Mouse (Mus musculus) kidney, embryonic 14.5 days (tissue): Measurements from ENCODE around the gene B4galt1. TPM values are rescaled to one million over a fixed set of nuclear protein-coding genes. Genes with fewer than 3 reads are reported as not detected.
A peak's percentile ranks its signal among the peaks of the same experiment; 100 is the strongest.

Experiments
- ATAC-seq: fragments of 200-750 bp; cut with Nextera tagmentation; 2 replicates; pipeline ENCODE4 v1.8.0; 2017; ENCODE audit warnings: moderate number of reproducible peaks, mild to moderate bottlenecking, moderate TSS enrichment, moderate library complexity; ENCODE audit not compliant: low FRiP score, low TSS enrichment
- H3K27ac ChIP-seq: fragments of 300-500 bp; sonication (generic); 2 replicates; pipeline ENCODE4 v1.5.1; 2014; ENCODE audit warnings: low read depth, mild to moderate bottlenecking, low read length, moderate library complexity, mixed read lengths
- H3K27me3 ChIP-seq: fragments of 300-500 bp; sonication (generic); 2 replicates; pipeline ENCODE4 v1.6.1; 2014; ENCODE audit warnings: mild to moderate bottlenecking, low read length; ENCODE audit not compliant: control insufficient read depth, insufficient read depth
- H3K36me3 ChIP-seq: fragments of 300-500 bp; sonication (generic); 2 replicates; pipeline ENCODE4 v1.6.1; 2014; ENCODE audit warnings: low read length, mixed read lengths; ENCODE audit not compliant: control insufficient read depth, insufficient read depth
- H3K4me1 ChIP-seq: fragments of 300-500 bp; sonication (generic); 2 replicates; pipeline ENCODE4 v1.6.1; 2014; ENCODE audit warnings: low read length, mixed read lengths; ENCODE audit not compliant: control insufficient read depth, insufficient read depth
- H3K4me2 ChIP-seq: fragments of 300-500 bp; sonication (generic); replicated peaks from 2 replicates; pipeline ENCODE4 v1.6.1; 2014; ENCODE audit warnings: low read depth, mild to moderate bottlenecking, low read length
- H3K4me3 ChIP-seq: fragments of 300-500 bp; sonication (generic); 2 replicates; pipeline ENCODE4 v1.5.1; 2014; ENCODE audit warnings: mild to moderate bottlenecking, low read length
- H3K9ac ChIP-seq: fragments of 300-500 bp; sonication (generic); 2 replicates; pipeline ENCODE4 v1.6.1; 2014; ENCODE audit warnings: low read depth, mild to moderate bottlenecking, low read length, moderate library complexity
- H3K9me3 ChIP-seq: fragments of 300-500 bp; sonication (generic); 2 replicates; pipeline ENCODE4 v1.6.1; 2016; ENCODE audit warnings: low read length; ENCODE audit not compliant: control insufficient read depth
- WGBS: fragments of 180-500 bp; shearing (Covaris S2); extraction: QIAGEN DNeasy Blood & Tissue Kit; methylation state at CpG from one replicate; pipeline ENCODE4 v1.1.7; 2014; 5-methylcytosine and 5-hydroxymethylcytosine counted together
- polyA plus RNA-seq: library from polyadenylated mRNA; unstranded; fragments of >200 nt; fragmentation: Nextera tagmentation; extraction: Ambion mirVana; gene quantifications from 2 replicates; pipeline ENCODE4 v1.2.1, GENCODE M21; 2014

Gene B4galt1
- polyA plus RNA-seq, 1 experiment from 2014 or later, result 45.8 TPM

- no peaks in the 10 kb centered on the region for H3K4me1 ChIP-seq
- H3K9ac ChIP-seq, result no peak overlapping the region
- no peak overlapping the region for H3K27ac ChIP-seq
- H3K36me3 ChIP-seq, result no peaks in the 10 kb centered on the region
- no peaks in the 10 kb centered on the region for H3K9me3 ChIP-seq
- WGBS, result 93% methylated on average over 4 of the region's 4 CpGs
- no peaks in the 10 kb centered on the region for H3K27me3 ChIP-seq
- no peak for ATAC-seq
- no peak overlapping the region for H3K4me2 ChIP-seq
- H3K4me3 ChIP-seq, result no peak overlapping the region
Measured at GRCm38 (mm10) chr4:40791176-40791575, 62.6 kb downstream of the B4galt1 start.

GRCm38 (mm10) chr4:40786578-40786977, 67.2 kb downstream of the B4galt1 start:
- peaks cover 8% of the 10 kb centered on the region; the same call in 1 of the 2 replicates for H3K4me1 ChIP-seq
- no peak overlapping the region for H3K9ac ChIP-seq
- H3K27ac ChIP-seq, result no peak overlapping the region
- H3K4me2 ChIP-seq, result no peak overlapping the region
- H3K4me3 ChIP-seq, result no peak overlapping the region
- no peaks in the 10 kb centered on the region for H3K27me3 ChIP-seq
- no peaks in the 10 kb centered on the region for H3K9me3 ChIP-seq
- no peaks in the 10 kb centered on the region for H3K36me3 ChIP-seq
- no peak for ATAC-seq
- WGBS, result 89% methylated on average over 4 of the region's 4 CpGs

GRCm38 (mm10) chr4:40785620-40786166, 68.1 kb downstream of the B4galt1 start:
- Histone ChIP-seq H3K9ac (no peak overlapping the region), H3K27ac (no peak overlapping the region), H3K9me3 (no peaks in the 10 kb centered on the region), H3K4me1 (peaks cover 16% of the 10 kb centered on the region; the same call in 1 of the 2 replicates), H3K36me3 (no peaks in the 10 kb centered on the region), H3K4me3 (no peak overlapping the region), H3K4me2 (no peak overlapping the region), H3K27me3 (no peaks in the 10 kb centered on the region)
- 81% methylated on average over 9 of the region's 9 CpGs for WGBS
- ATAC-seq, result no peak

GRCm38 (mm10) chr4:40784556-40785169, 69.1 kb downstream of the B4galt1 start:
- no peak; the same call in 1 of the 2 replicates for ATAC-seq
- Histone ChIP-seq H3K27me3 (no peaks in the 10 kb centered on the region), H3K9me3 (no peaks in the 10 kb centered on the region), H3K4me2 (no peak overlapping the region), H3K36me3 (no peaks in the 10 kb centered on the region), H3K9ac (no peak overlapping the region), H3K27ac (no peak overlapping the region), H3K4me3 (no peak overlapping the region), H3K4me1 (peaks cover 16% of the 10 kb centered on the region; the same call in 1 of the 2 replicates)
- WGBS, result 75% methylated on average over 10 of the region's 10 CpGs

GRCm38 (mm10) chr4:40783049-40783448, 70.8 kb downstream of the B4galt1 start:
- Histone ChIP-seq H3K4me3 (no peak overlapping the region), H3K9me3 (no peaks in the 10 kb centered on the region), H3K27me3 (no peaks in the 10 kb centered on the region), H3K4me2 (no peak overlapping the region), H3K4me1 (peaks cover 19% of the 10 kb centered on the region; the same call in 1 of the 2 replicates), H3K36me3 (no peaks in the 10 kb centered on the region), H3K27ac (no peak overlapping the region), H3K9ac (no peak overlapping the region)
- WGBS, result 97% methylated on average over 4 of the region's 4 CpGs
- no peak for ATAC-seq

- Histone ChIP-seq H3K27ac (no peak overlapping the region), H3K4me3 (no peak overlapping the region), H3K4me2 (no peak overlapping the region), H3K9ac (no peak overlapping the region), H3K27me3 (no peaks in the 10 kb centered on the region), H3K4me1 (peaks cover 22% of the 10 kb centered on the region), H3K36me3 (no peaks in the 10 kb centered on the region), H3K9me3 (no peaks in the 10 kb centered on the region)
- ATAC-seq, result no peak
- WGBS, result 21% methylated on average over 8 of the region's 8 CpGs
Measured at GRCm38 (mm10) chr4:40781797-40782495, 71.9 kb downstream of the B4galt1 start.

GRCm38 (mm10) chr4:40781143-40781542, 72.7 kb downstream of the B4galt1 start:
- ATAC-seq, result no peak
- no peaks in the 10 kb centered on the region for H3K36me3 ChIP-seq
- 5% methylated on average over 3 of the region's 3 CpGs for WGBS
- peaks cover 22% of the 10 kb centered on the region for H3K4me1 ChIP-seq
- no peak overlapping the region for H3K4me2 ChIP-seq
- H3K27ac ChIP-seq, result no peak overlapping the region
- H3K9me3 ChIP-seq, result no peaks in the 10 kb centered on the region
- H3K4me3 ChIP-seq, result no peak overlapping the region
- H3K27me3 ChIP-seq, result no peaks in the 10 kb centered on the region
- H3K9ac ChIP-seq, result no peak overlapping the region

- Histone ChIP-seq H3K9me3 (no peaks in the 10 kb centered on the region), H3K4me2 (no peak overlapping the region), H3K27ac (no peak overlapping the region), H3K9ac (no peak overlapping the region), H3K4me1 (peaks cover 31% of the 10 kb centered on the region), H3K4me3 (no peak overlapping the region), H3K36me3 (no peaks in the 10 kb centered on the region), H3K27me3 (no peaks in the 10 kb centered on the region)
- WGBS, result 81% methylated on average over 6 of the region's 6 CpGs
- no peak for ATAC-seq
Measured at GRCm38 (mm10) chr4:40778656-40779055, 75.1 kb downstream of the B4galt1 start.

- Histone ChIP-seq H3K27ac (peak overlapping the region; percentile 38; the same call in 1 of the 2 replicates), H3K36me3 (no peaks in the 10 kb centered on the region), H3K4me2 (no peak overlapping the region), H3K4me3 (no peak overlapping the region), H3K9ac (no peak overlapping the region), H3K27me3 (no peaks in the 10 kb centered on the region), H3K9me3 (no peaks in the 10 kb centered on the region), H3K4me1 (peaks cover 29% of the 10 kb centered on the region)
- WGBS, result 8% methylated on average over 2 of the region's 2 CpGs
- ATAC-seq, result no peak; the same call in 1 of the 2 replicates
Measured at GRCm38 (mm10) chr4:40777116-40777515, 76.7 kb downstream of the B4galt1 start.
